Mouse (Mus musculus) stomach, embryonic 16.5 days (tissue): ENCODE measurements around the gene Pglyrp1. TPM values are rescaled to one million over a fixed set of nuclear protein-coding genes. Genes with fewer than 3 reads are reported as not detected.
"Not testable (repeated sequence)": the region's sequence is repeated elsewhere in the genome, so short reads cannot be mapped to it uniquely, and the experiment has no call there.

ENCODE experiments used
- ATAC-seq: fragments of 200-750 bp; cut with Nextera tagmentation; 2 replicates; pipeline ENCODE4 v1.8.0; 2017; ENCODE audit warnings: moderate number of reproducible peaks, moderate TSS enrichment; ENCODE audit not compliant: insufficient read depth, low FRiP score
- H3K27ac ChIP-seq: fragments of 300-500 bp; sonication (generic); 2 replicates; pipeline ENCODE4 v1.5.1; 2014; ENCODE audit warnings: low read length
- H3K27me3 ChIP-seq: fragments of 300-500 bp; sonication (generic); 2 replicates; pipeline ENCODE4 v1.6.1; 2014; ENCODE audit warnings: low read length, control low read depth, mixed read lengths; ENCODE audit not compliant: control insufficient read depth, insufficient read depth
- H3K36me3 ChIP-seq: fragments of 300-500 bp; sonication (generic); 2 replicates; pipeline ENCODE4 v1.6.1; 2014; ENCODE audit warnings: low read length; ENCODE audit not compliant: control insufficient read depth, insufficient read depth
- H3K4me1 ChIP-seq: fragments of 300-500 bp; sonication (generic); 2 replicates; pipeline ENCODE4 v1.6.1; 2014; ENCODE audit warnings: low read length, control low read depth, mixed read lengths; ENCODE audit not compliant: control insufficient read depth, insufficient read depth
- H3K4me2 ChIP-seq: fragments of 300-500 bp; sonication (generic); 2 replicates; pipeline ENCODE4 v1.6.1; 2014; ENCODE audit warnings: low read depth, low read length, mixed read lengths
- H3K4me3 ChIP-seq: fragments of 300-500 bp; sonication (generic); replicated peaks from 2 replicates; pipeline ENCODE4 v1.5.1; 2014; ENCODE audit warnings: mild to moderate bottlenecking, low read length
- H3K9ac ChIP-seq: fragments of 300-500 bp; sonication (generic); 2 replicates; pipeline ENCODE4 v1.6.1; 2014; ENCODE audit warnings: low read length
- H3K9me3 ChIP-seq: fragments of 300-500 bp; sonication (generic); replicated peaks from 2 replicates; pipeline ENCODE4 v1.6.1; 2016; ENCODE audit warnings: low read length, control low read depth; ENCODE audit not compliant: control insufficient read depth
- WGBS: fragments of 180-500 bp; shearing (Covaris S2); extraction: QIAGEN DNeasy Blood & Tissue Kit; methylation state at CpG from one replicate; pipeline ENCODE4 v1.1.7; 2014; 5-methylcytosine and 5-hydroxymethylcytosine counted together
- polyA plus RNA-seq: library from polyadenylated mRNA; unstranded; fragments of >200 nt; fragmentation: Nextera tagmentation; extraction: Ambion mirVana; gene quantifications from 2 replicates; pipeline ENCODE4 v1.2.1, GENCODE M21; 2015

Pglyrp1 gene
- polyA plus RNA-seq = 119 and 175 TPM in 2 replicates

DNA sequence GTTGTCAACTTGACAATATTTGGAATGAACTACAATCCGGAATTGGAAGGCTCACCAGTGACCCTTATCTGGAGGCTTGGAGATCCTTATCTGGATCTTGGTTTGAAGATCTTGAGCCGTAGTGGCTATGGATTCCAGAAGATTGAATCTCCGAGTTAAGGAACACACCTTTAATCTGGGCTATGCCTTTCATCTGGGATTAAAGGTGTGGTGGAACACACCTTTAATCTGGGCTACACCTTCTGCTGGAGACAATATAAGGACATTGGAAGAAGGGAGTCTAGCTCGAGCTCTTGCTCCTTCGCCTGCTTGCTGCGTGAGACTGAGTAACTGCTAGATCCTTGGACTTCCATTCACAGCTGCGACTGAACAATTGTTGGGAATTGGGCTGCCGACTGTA is at the start of gene Pglyrp1:
Gene Pglyrp1 (plus strand): TSS at position 301 of the 400 bp plus-strand sequence.
- not testable (repeated sequence) for H3K4me1 ChIP-seq, H3K36me3 ChIP-seq, H3K27me3 ChIP-seq, H3K27ac ChIP-seq, H3K9ac ChIP-seq, H3K9me3 ChIP-seq, ATAC-seq, H3K4me3 ChIP-seq
- WGBS = no CpG with 5 or more reads among the region's 8 CpGs
- H3K4me2 ChIP-seq = 0 out of 2 replicates have a peak within 1 kb of the TSS, but pooled peaks have one; percentile 95

DNA sequence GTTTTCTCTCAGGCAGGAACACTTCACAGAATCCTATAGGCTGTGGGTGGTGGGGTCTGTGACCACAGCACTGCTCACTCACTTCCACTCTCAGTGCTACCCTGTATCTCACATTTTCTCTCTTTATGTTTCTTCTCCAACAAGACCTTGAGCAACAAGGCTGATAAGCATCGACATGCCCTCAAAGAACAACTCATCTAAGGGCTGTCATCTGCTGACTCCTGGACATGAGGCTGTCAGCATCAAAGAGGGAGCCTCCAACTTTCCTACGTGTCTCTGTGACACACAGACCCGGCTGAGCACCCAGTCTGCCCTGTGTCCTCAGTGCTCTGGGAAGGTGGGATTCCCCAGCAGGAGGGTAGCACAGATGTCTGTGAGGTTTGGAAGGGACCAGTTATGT is 49.6 kb upstream of the Pglyrp1 start, which contains the start of gene Psg17:
Gene Psg17 (minus strand): TSS at position 101 of the 400 bp plus-strand sequence.
- Histone ChIP-seq H3K27ac (no peak within 1 kb of the TSS), H3K9ac (no peak within 1 kb of the TSS), H3K4me2 (no peak within 1 kb of the TSS), H3K4me1 (no peaks in the 10 kb centered on the region), H3K36me3 (no peaks in the 10 kb centered on the region), H3K4me3 (no peak within 1 kb of the TSS), H3K9me3 (no peaks in the 10 kb centered on the region), H3K27me3 (no peaks in the 10 kb centered on the region)
- no peak for ATAC-seq
- 70% methylated on average over 3 of the region's 3 CpGs for WGBS

DNA sequence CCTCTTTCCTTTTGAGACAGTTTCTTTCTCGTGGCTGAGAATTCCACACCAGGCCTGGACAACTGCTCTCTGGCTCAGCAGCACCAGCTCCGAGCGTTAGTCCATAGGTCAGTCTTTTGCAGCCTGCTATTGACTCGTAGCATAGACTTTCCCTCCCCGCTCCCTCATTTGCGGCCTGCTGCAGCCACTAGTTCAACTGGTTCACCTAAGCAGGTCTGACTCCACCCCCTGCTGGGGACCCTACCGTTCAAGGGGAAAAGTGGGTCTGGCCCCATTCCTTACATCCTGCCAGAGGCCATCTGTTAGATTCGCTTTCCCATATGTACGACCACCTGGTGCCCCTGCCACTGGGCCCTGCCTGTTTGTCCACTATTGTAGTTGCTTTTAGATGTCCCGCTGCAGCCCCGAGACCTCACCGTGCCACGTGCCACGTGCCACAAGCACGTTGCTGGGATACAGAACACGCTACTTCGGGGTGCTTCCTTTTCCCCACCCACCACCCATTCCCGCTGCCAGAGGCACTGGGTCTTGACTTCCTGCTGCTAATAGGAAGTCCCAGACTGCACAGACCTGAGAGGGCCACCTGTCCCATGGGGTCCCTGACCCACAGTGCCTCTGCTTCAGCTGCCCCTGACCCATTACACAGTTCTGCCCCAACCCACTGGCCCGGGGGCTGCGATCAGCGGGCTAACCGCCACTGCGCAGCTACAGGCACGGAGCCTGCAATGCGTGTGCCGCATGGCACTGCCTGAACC is 43.2 kb upstream of the Pglyrp1 start:
- H3K9ac ChIP-seq = peak overlapping the region; percentile 35; the same call in 1 of the 2 replicates
- 56% methylated on average over 26 of the region's 26 CpGs for WGBS
- peak; percentile 68 for ATAC-seq
- H3K27ac ChIP-seq = no peak overlapping the region
- no peak overlapping the region for H3K4me2 ChIP-seq
- no peaks in the 10 kb centered on the region for H3K36me3 ChIP-seq
- no peaks in the 10 kb centered on the region for H3K4me1 ChIP-seq
- no peak overlapping the region for H3K4me3 ChIP-seq
- H3K27me3 ChIP-seq = no peaks in the 10 kb centered on the region
- no peaks in the 10 kb centered on the region for H3K9me3 ChIP-seq

DNA sequence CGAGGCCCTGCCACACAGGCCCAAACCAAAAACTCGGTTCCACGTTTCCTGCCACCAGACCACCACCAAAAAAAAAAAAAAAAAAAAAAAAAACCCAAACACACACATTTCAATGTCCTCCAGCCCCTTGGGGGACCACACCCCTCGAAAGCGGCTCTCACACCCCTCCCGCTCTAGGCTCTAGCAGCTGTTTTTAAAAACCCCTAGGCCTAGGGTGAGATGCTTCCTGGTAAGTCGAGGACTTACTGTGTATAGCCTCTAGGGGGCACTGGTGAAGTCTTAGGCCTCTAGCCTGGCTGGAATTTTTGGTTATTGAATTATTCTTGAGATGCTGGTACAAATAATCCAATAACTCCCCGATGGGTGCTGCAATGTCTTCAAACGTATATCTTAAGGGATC is 42.5 kb upstream of the Pglyrp1 start:
- no peaks in the 10 kb centered on the region for H3K27me3 ChIP-seq
- no peak overlapping the region for H3K9ac ChIP-seq
- no peaks in the 10 kb centered on the region for H3K4me1 ChIP-seq
- H3K36me3 ChIP-seq = no peaks in the 10 kb centered on the region
- H3K9me3 ChIP-seq = no peaks in the 10 kb centered on the region
- no peak overlapping the region for H3K27ac ChIP-seq
- ATAC-seq = no peak
- WGBS = 65% methylated on average over 9 of the region's 9 CpGs
- no peak overlapping the region for H3K4me3 ChIP-seq
- H3K4me2 ChIP-seq = no peak overlapping the region

DNA sequence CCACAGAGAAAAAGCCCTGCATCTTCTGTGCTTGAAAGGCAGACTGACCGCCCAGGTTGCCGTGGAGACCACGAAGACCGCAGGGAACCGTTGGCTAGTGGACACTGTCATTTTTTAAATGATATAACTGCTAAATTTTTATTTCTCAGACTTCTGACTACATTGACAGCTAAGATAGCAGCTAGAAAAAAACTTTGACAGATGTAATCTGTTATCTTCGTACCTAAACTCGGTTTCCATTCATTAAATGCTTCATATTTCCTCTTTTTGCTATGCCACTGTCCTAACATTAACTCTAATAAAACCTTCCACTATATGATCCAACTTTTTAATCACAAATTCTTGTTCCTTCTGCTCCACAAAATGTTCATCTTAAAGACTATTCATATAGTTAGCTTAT is 41.6 kb upstream of the Pglyrp1 start:
- Histone ChIP-seq H3K4me2 (no peak overlapping the region), H3K4me3 (no peak overlapping the region), H3K27ac (no peak overlapping the region), H3K36me3 (no peaks in the 10 kb centered on the region), H3K27me3 (no peaks in the 10 kb centered on the region), H3K9ac (no peak overlapping the region), H3K9me3 (no peaks in the 10 kb centered on the region), H3K4me1 (no peaks in the 10 kb centered on the region)
- ATAC-seq = no peak
- WGBS = 82% methylated on average over 7 of the region's 7 CpGs

DNA sequence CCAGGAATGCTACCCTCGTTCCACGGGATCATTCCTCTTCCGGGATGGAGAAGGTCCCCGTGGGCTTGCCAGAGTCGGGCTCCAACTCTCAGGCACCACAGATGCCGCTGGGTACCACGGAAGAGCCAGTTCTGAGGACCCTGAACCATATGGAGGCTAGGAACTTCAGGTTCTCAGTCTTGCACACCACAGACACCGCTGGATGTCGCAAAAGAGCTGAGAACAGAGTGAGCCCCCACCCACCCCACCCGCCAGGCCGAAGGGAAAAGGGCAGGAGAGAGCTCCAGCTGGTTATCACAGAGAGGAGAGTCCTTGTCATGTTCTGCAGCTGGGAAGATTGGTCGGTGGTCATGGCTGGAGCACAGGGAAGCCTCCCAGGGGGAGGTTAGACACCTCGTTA is 38.8 kb upstream of the Pglyrp1 start:
- Histone ChIP-seq H3K9me3 (no peaks in the 10 kb centered on the region), H3K4me2 (no peak overlapping the region), H3K9ac (no peak overlapping the region), H3K36me3 (no peaks in the 10 kb centered on the region), H3K27ac (no peak overlapping the region), H3K27me3 (no peaks in the 10 kb centered on the region), H3K4me1 (no peaks in the 10 kb centered on the region), H3K4me3 (no peak overlapping the region)
- ATAC-seq = no peak
- 44% methylated on average over 13 of the region's 13 CpGs for WGBS

DNA sequence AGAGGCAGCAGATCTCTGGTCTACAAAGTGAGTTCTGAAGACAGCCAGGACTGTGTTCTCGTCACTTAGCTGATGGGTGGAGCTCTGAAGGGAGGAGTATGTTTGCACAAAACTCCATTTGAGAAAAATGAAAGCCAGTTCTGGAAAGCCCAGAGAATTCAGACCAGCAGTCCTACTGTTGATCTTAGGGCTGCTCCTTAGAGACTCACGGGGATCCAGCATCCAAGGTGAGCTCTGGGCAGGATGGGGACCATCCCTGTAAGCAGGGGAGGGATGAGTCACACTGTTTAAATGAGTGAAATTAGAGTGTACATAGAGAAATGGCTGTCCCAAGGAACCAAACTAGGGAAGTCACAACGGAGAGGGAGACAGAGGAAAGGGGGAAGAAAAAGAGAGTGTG is 31.3 kb upstream of the Pglyrp1 start, which contains the start of gene Mill2:
Gene Mill2 (plus strand): TSS at position 102 of the 400 bp plus-strand sequence.
- peak; percentile 49 for ATAC-seq
- Histone ChIP-seq H3K4me3 (peak within 1 kb of the TSS; percentile 54), H3K4me1 (peaks cover 6% of the 10 kb centered on the region; the same call in 1 of the 2 replicates), H3K27me3 (no peaks in the 10 kb centered on the region), H3K9ac (peak within 1 kb of the TSS; percentile 71), H3K27ac (peak within 1 kb of the TSS; percentile 97), H3K4me2 (peak within 1 kb of the TSS; percentile 71), H3K9me3 (no peaks in the 10 kb centered on the region), H3K36me3 (no peaks in the 10 kb centered on the region)
- 4% methylated on average over 3 of the region's 3 CpGs for WGBS

DNA sequence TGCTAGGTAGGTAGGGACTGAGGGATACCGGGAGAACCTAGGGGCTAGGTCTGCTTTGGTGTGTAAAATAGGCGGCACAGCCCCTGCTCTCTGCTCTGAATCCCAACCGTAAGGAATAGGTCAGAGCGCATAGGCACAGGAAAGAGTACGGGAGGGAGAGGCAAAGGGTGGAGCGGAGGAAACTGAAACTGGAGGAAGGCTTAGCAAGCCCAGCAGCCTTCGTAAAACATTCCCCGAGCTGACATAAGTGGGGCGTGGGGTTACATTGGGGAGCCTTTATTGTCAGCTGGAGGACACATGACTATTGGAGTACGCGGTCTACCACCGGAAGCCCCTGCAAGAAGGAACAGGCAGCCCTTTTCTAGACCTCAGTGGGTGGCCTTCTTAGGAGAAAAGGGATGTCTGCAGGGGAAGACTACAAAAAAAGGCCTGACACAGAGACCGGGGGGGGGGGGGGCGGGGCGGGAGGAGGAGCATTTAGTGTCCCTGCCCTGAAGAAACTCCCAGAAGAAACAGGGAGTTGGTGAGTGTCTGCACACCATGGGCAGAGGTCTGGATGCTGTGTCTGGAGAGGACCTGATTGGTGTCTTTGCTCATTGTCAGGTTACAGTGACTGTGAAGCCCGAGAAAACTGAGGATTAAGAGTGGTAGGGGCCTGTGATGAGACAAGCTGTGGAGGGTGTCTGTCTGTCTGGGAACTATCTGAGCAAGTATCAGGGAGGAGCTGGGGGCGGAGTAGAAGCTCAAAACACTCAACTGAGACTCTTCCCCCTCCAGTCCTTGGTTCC is 30.6 kb upstream of the Pglyrp1 start:
- peak overlapping the region; percentile 97 for H3K27ac ChIP-seq
- WGBS = 4% methylated on average over 14 of the region's 17 CpGs
- H3K36me3 ChIP-seq = no peaks in the 10 kb centered on the region
- ATAC-seq = peak; percentile 94
- H3K27me3 ChIP-seq = no peaks in the 10 kb centered on the region
- peak overlapping the region; percentile 71 for H3K4me2 ChIP-seq
- peaks cover 6% of the 10 kb centered on the region; the same call in 1 of the 2 replicates for H3K4me1 ChIP-seq
- no peaks in the 10 kb centered on the region for H3K9me3 ChIP-seq
- H3K9ac ChIP-seq = peak overlapping the region; percentile 71
- H3K4me3 ChIP-seq = peak overlapping the region; percentile 54

DNA sequence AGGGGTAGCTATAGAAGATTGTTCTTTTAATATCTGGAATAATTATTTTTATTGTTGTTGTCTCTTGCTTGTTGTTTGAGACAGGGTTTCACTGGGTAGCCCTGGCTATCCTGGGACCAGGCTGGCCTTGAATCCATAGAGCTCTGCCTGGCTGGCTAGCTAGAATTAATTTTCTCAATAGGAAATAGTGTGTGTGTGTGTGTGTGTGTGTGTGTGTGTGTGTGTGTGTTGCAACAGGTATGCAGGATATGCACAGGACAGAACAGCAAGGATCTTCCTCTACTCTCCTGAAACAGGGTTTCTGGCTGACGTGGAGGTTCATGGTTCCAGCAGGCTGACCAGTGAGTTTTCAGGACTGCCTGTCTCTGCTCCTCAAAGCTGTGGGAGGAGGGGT is 30.0 kb upstream of the Pglyrp1 start:
- no peaks in the 10 kb centered on the region for H3K36me3 ChIP-seq
- peak overlapping the region; percentile 71 for H3K9ac ChIP-seq
- H3K4me1 ChIP-seq = peaks cover 6% of the 10 kb centered on the region; the same call in 1 of the 2 replicates
- WGBS = 75% methylated on average over 1 of the region's 1 CpGs
- no peaks in the 10 kb centered on the region for H3K27me3 ChIP-seq
- H3K4me3 ChIP-seq = peak overlapping the region; percentile 43
- H3K9me3 ChIP-seq = no peaks in the 10 kb centered on the region
- H3K27ac ChIP-seq = peak overlapping the region; percentile 93
- H3K4me2 ChIP-seq = peak overlapping the region; percentile 71
- ATAC-seq = no peak; the same call in 1 of the 2 replicates
